Mouse (Mus musculus) heart, adult 2 months (tissue): ENCODE results near the gene Slc2a13. TPM values are rescaled to one million over a fixed set of nuclear protein-coding genes. Genes with fewer than 3 reads are reported as not detected.

Source experiments
- DNase-seq, 2 experiments: peaks; one replicate each; pipeline ENCODE4 v3.0.0; 2021
- H3K27ac ChIP-seq: fragments of 200-600 bp; 2 replicates; pipeline ENCODE4 v1.8.1; 2022
- H3K27me3 ChIP-seq: fragments of 200-500 bp; 2 replicates; pipeline ENCODE4 v1.6.1; 2012; ENCODE audit warnings: mild to moderate bottlenecking, low read length, inconsistent platforms, mixed read lengths; ENCODE audit not compliant: control insufficient read depth, insufficient read depth
- H3K36me3 ChIP-seq: fragments of 200-500 bp; 2 replicates; pipeline ENCODE4 v1.6.1; 2012; ENCODE audit warnings: low read length, inconsistent platforms; ENCODE audit not compliant: control insufficient read depth, insufficient read depth
- H3K4me1 ChIP-seq: fragments of 200-500 bp; 2 replicates; pipeline ENCODE4 v1.6.1; 2011; ENCODE audit warnings: low read length; ENCODE audit not compliant: control insufficient read depth, insufficient read depth
- H3K4me3 ChIP-seq: fragments of 200-600 bp; 2 replicates; pipeline ENCODE4 v1.8.1; 2022
- H3K79me2 ChIP-seq: fragments of 200-500 bp; replicated peaks from 2 replicates; pipeline ENCODE4 v1.6.1; 2012; ENCODE audit warnings: mild to moderate bottlenecking, inconsistent platforms, low read length, moderate library complexity, mixed read lengths; ENCODE audit not compliant: control insufficient read depth, insufficient read depth
- H3K9ac ChIP-seq: fragments of 200-500 bp; 2 replicates; pipeline ENCODE4 v1.6.1; 2012; ENCODE audit warnings: low read depth, mild to moderate bottlenecking, control low read depth, inconsistent platforms, low read length, mixed read lengths
- CTCF ChIP-seq: fragments of 200-600 bp; IDR thresholded peaks from 2 replicates; pipeline ENCODE4 v1.8.1; 2022; ENCODE audit warnings: antibody characterized with exemption, mild to moderate bottlenecking, moderate library complexity
- EP300 ChIP-seq: fragments of 200-500 bp; IDR thresholded peaks from 2 replicates; pipeline ENCODE4 v1.6.1; 2011; ENCODE audit warnings: low read depth, low read length, control low read depth; ENCODE audit not compliant: insufficient read depth
- POLR2A ChIP-seq: fragments of 200-500 bp; IDR thresholded peaks from 2 replicates; pipeline ENCODE4 v1.6.1; 2011; ENCODE audit warnings: mild to moderate bottlenecking, low read depth, low read length, control low read depth; ENCODE audit not compliant: insufficient read depth
- WGBS: fragments of 180-500 bp; shearing (Covaris S2); methylation state at CpG from one replicate; pipeline ENCODE4 v1.1.7; 2018; 5-methylcytosine and 5-hydroxymethylcytosine counted together
- intact Hi-C: fragments of 180-260 bp; cut with DNase I; formaldehyde crosslinking; loops from one replicate; pipeline ENCODE4 v1.15.1; 2025
- polyA plus RNA-seq: library from polyadenylated mRNA; depleted of rRNA; stranded (reverse); fragments of >200 nt; gene quantifications from 2 replicates; pipeline ENCODE4 v1.2.3, GENCODE M21; 2012; rRNA removed
- total RNA-seq, 2 experiments: library from RNA; stranded (reverse); gene quantifications; 2 replicates each; pipeline ENCODE4 v1.2.3; 2021

Gene Slc2a13
- total and polyA plus RNA-seq, 3 experiments: 0.41 to 0.98 (median 0.84) TPM

GRCm38 (mm10) chr15:91252956-91253355 lies 320.1 kb downstream of the Slc2a13 start:
- no peaks in the 10 kb centered on the region for H3K36me3 ChIP-seq
- DNase-seq: no peak
- H3K79me2 ChIP-seq: no peaks in the 10 kb centered on the region
- 33% methylated on average over 8 of the region's 8 CpGs for WGBS
- no peak overlapping the region for H3K4me3 ChIP-seq
- intact Hi-C loops: no loop called here
- no peaks in the 10 kb centered on the region for H3K27me3 ChIP-seq
- no peak overlapping the region for H3K27ac ChIP-seq
- H3K4me1 ChIP-seq: no peaks in the 10 kb centered on the region
- TF ChIP-seq EP300 (no peak), CTCF (peak; percentile 63), POLR2A (no peak)
- no peak overlapping the region for H3K9ac ChIP-seq

GRCm38 (mm10) chr15:91251544-91252408 lies 321.3 kb downstream of the Slc2a13 start:
- Histone ChIP-seq H3K4me3 (no peak overlapping the region), H3K27me3 (no peaks in the 10 kb centered on the region), H3K27ac (no peak overlapping the region), H3K9ac (no peak overlapping the region), H3K4me1 (no peaks in the 10 kb centered on the region), H3K36me3 (no peaks in the 10 kb centered on the region), H3K79me2 (no peaks in the 10 kb centered on the region)
- no peak for DNase-seq
- intact Hi-C loops: no loop called here
- TF ChIP-seq EP300 (no peak), CTCF (no peak), POLR2A (no peak)
- WGBS: 61% methylated on average over 9 of the region's 9 CpGs

- Histone ChIP-seq H3K9ac (no peak overlapping the region), H3K27ac (no peak overlapping the region), H3K27me3 (no peaks in the 10 kb centered on the region), H3K4me3 (no peak overlapping the region), H3K36me3 (no peaks in the 10 kb centered on the region), H3K4me1 (no peaks in the 10 kb centered on the region), H3K79me2 (no peaks in the 10 kb centered on the region)
- no peak for DNase-seq
- WGBS: 83% methylated on average over 6 of the region's 6 CpGs
- intact Hi-C loops: no loop called here
- TF ChIP-seq CTCF (peak; percentile 37), EP300 (no peak), POLR2A (no peak)
These were observed 322.2 kb downstream of the Slc2a13 start for GRCm38 (mm10) chr15:91250815-91251214.

GRCm38 (mm10) chr15:91240683-91241335 lies 332.3 kb downstream of the Slc2a13 start:
- Histone ChIP-seq H3K27ac (no peak overlapping the region), H3K36me3 (no peaks in the 10 kb centered on the region), H3K4me1 (no peaks in the 10 kb centered on the region), H3K27me3 (no peaks in the 10 kb centered on the region), H3K79me2 (no peaks in the 10 kb centered on the region), H3K4me3 (no peak overlapping the region), H3K9ac (no peak overlapping the region)
- 81% methylated on average over 3 of the region's 3 CpGs for WGBS
- intact Hi-C loops: no loop called here
- no peak for TF ChIP-seq EP300
- no peak for TF ChIP-seq POLR2A
- no peak for TF ChIP-seq CTCF
- no peak for DNase-seq

GRCm38 (mm10) chr15:91237294-91237693 lies 335.8 kb downstream of the Slc2a13 start:
- Histone ChIP-seq H3K4me1 (no peaks in the 10 kb centered on the region), H3K36me3 (no peaks in the 10 kb centered on the region), H3K79me2 (no peaks in the 10 kb centered on the region), H3K27me3 (no peaks in the 10 kb centered on the region), H3K27ac (no peak overlapping the region), H3K9ac (no peak overlapping the region), H3K4me3 (no peak overlapping the region)
- no peak for DNase-seq
- intact Hi-C loops: no loop called here
- 77% methylated on average over 5 of the region's 5 CpGs for WGBS
- TF ChIP-seq CTCF (no peak), POLR2A (no peak), EP300 (no peak)

Other genes starting within 250 kb of the Slc2a13 start
- gene Lrrk2, start 99.9 kb upstream of the Slc2a13 start, total RNA-seq: 10 to 100 TPM; 10.6 to 12.2 TPM
- 3.0 and 5.9 TPM in 2 replicates for gene Lrrk2, start 99.9 kb upstream of the Slc2a13 start, polyA plus RNA-seq